Mouse (Mus musculus) cortical plate, adult 2 months (tissue): ENCODE results near the gene Armc12.

Source experiments
- CTCF ChIP-seq: fragments of 200-500 bp; IDR thresholded peaks from 2 replicates; pipeline ENCODE4 v1.5.1; 2011; ENCODE audit warnings: mild to moderate bottlenecking, control low read depth, low read length; ENCODE audit not compliant: insufficient read depth; ENCODE audit errors: extremely low read depth
- POLR2A ChIP-seq: fragments of 200-500 bp; IDR thresholded peaks from 2 replicates; pipeline ENCODE4 v1.6.1; 2011; ENCODE audit warnings: mild to moderate bottlenecking, low read length, control low read depth; ENCODE audit not compliant: insufficient read depth; ENCODE audit errors: extremely low read depth

- no peak for TF ChIP-seq POLR2A
- TF ChIP-seq CTCF = 0 out of 2 replicates have a peak, but pooled peaks have one; percentile 6
Observed at GRCm38 (mm10) chr17:28486720-28487119, 43.9 kb upstream of the Armc12 start.
